Mouse (Mus musculus): ENCODE data around the gene Ppp1r35. TPM values are rescaled to one million over a fixed set of nuclear protein-coding genes. Genes with fewer than 3 reads are reported as not detected.

The Ppp1r35 gene
- polyA plus RNA-seq, 1 experiment from 2014 or later, result 17.2 TPM

GRCm38 (mm10) chr5:137788171-137788570 lies 9.5 kb downstream of the Ppp1r35 start:
- peak overlapping the region; percentile 54; the same call in 1 of the 2 replicates for H3K4me2 ChIP-seq (replicated peaks; ENCODE audit: low read depth)
- no peaks in the 10 kb centered on the region for H3K9me3 ChIP-seq (ENCODE audit: control insufficient read depth, low read length)
- H3K4me3 ChIP-seq (ENCODE audit: low read depth, low read length), result peak overlapping the region; percentile 40; the same call in 1 of the 2 replicates
- H3K36me3 ChIP-seq (ENCODE audit: control insufficient read depth, insufficient read depth, low read length), result peaks cover under 1% of the 10 kb centered on the region; the same call in 1 of the 2 replicates
- no peaks in the 10 kb centered on the region for H3K27me3 ChIP-seq (ENCODE audit: control insufficient read depth, insufficient read depth, low read length)
- no peak for DNase-seq (ENCODE audit: low spot score)
- peaks cover 10% of the 10 kb centered on the region; the same call in 1 of the 2 replicates for H3K4me1 ChIP-seq (replicated peaks; ENCODE audit: control insufficient read depth, insufficient read depth)
- 72% methylated on average over 24 of the region's 24 CpGs for WGBS
- H3K27ac ChIP-seq (replicated peaks), result no peak overlapping the region
- no peak overlapping the region for H3K9ac ChIP-seq (ENCODE audit: low read length)
- TF ChIP-seq CTCF (IDR thresholded peaks at IDR 0.05; ENCODE audit: low read depth) (no peak), EP300 (optimal IDR thresholded peaks at IDR 0.05) (no peak)
- no peak for ATAC-seq (ENCODE audit: low FRiP score, low TSS enrichment)

GRCm38 (mm10) chr5:137788946-137789531 lies 10.4 kb downstream of the Ppp1r35 start:
- H3K9me3 ChIP-seq (ENCODE audit: control insufficient read depth, low read length), result no peaks in the 10 kb centered on the region
- no peak overlapping the region for H3K9ac ChIP-seq (ENCODE audit: low read length)
- DNase-seq (ENCODE audit: low spot score) (no peak), ATAC-seq (ENCODE audit: low FRiP score, low TSS enrichment) (no peak)
- H3K4me2 ChIP-seq (replicated peaks; ENCODE audit: low read depth), result no peak overlapping the region
- H3K4me3 ChIP-seq (ENCODE audit: low read depth, low read length), result no peak overlapping the region
- no peaks in the 10 kb centered on the region for H3K27me3 ChIP-seq (ENCODE audit: control insufficient read depth, insufficient read depth, low read length)
- WGBS, result 98% methylated on average over 2 of the region's 2 CpGs
- H3K4me1 ChIP-seq (replicated peaks; ENCODE audit: control insufficient read depth, insufficient read depth), result peaks cover 8% of the 10 kb centered on the region; the same call in 1 of the 2 replicates
- H3K27ac ChIP-seq (replicated peaks), result no peak overlapping the region
- TF ChIP-seq CTCF (IDR thresholded peaks at IDR 0.05; ENCODE audit: low read depth) (0 out of 2 replicates have a peak, but pooled peaks have one; percentile 8), EP300 (optimal IDR thresholded peaks at IDR 0.05) (no peak)
- no peaks in the 10 kb centered on the region; the same call in 1 of the 2 replicates for H3K36me3 ChIP-seq (ENCODE audit: control insufficient read depth, insufficient read depth, low read length)

- no peak overlapping the region for H3K4me3 ChIP-seq (ENCODE audit: low read depth, low read length)
- H3K9ac ChIP-seq (ENCODE audit: low read length), result no peak overlapping the region
- no peak for ATAC-seq (ENCODE audit: low FRiP score, low TSS enrichment)
- no peaks in the 10 kb centered on the region for H3K9me3 ChIP-seq (ENCODE audit: control insufficient read depth, low read length)
- H3K4me1 ChIP-seq (replicated peaks; ENCODE audit: control insufficient read depth, insufficient read depth), result no peaks in the 10 kb centered on the region
- TF ChIP-seq EP300 (optimal IDR thresholded peaks at IDR 0.05) (no peak), CTCF (IDR thresholded peaks at IDR 0.05; ENCODE audit: low read depth) (peak; percentile 61)
- no peak overlapping the region for H3K27ac ChIP-seq (replicated peaks)
- no peaks in the 10 kb centered on the region for H3K27me3 ChIP-seq (ENCODE audit: control insufficient read depth, insufficient read depth, low read length)
- H3K36me3 ChIP-seq (ENCODE audit: control insufficient read depth, insufficient read depth, low read length), result no peaks in the 10 kb centered on the region
- H3K4me2 ChIP-seq (replicated peaks; ENCODE audit: low read depth), result no peak overlapping the region
- DNase-seq (ENCODE audit: low spot score), result no peak
These were observed 12.9 kb downstream of the Ppp1r35 start for GRCm38 (mm10) chr5:137791553-137791952.

GRCm38 (mm10) chr5:137796606-137797005 lies 18.0 kb downstream of the Ppp1r35 start:
- Histone ChIP-seq H3K4me2 (replicated peaks; ENCODE audit: low read depth) (no peak overlapping the region), H3K9me3 (ENCODE audit: control insufficient read depth, low read length) (no peaks in the 10 kb centered on the region), H3K9ac (ENCODE audit: low read length) (no peak overlapping the region), H3K27ac (replicated peaks) (no peak overlapping the region), H3K4me1 (replicated peaks; ENCODE audit: control insufficient read depth, insufficient read depth) (no peaks in the 10 kb centered on the region), H3K27me3 (ENCODE audit: control insufficient read depth, insufficient read depth, low read length) (no peaks in the 10 kb centered on the region), H3K36me3 (ENCODE audit: control insufficient read depth, insufficient read depth, low read length) (no peaks in the 10 kb centered on the region), H3K4me3 (ENCODE audit: low read depth, low read length) (no peak overlapping the region)
- DNase-seq (ENCODE audit: low spot score), result no peak
- WGBS, result 65% methylated on average over 3 of the region's 3 CpGs
- no peak for ATAC-seq (ENCODE audit: low FRiP score, low TSS enrichment)
- TF ChIP-seq EP300 (optimal IDR thresholded peaks at IDR 0.05), result no peak
- no peak for TF ChIP-seq CTCF (IDR thresholded peaks at IDR 0.05; ENCODE audit: low read depth)

GRCm38 (mm10) chr5:137800917-137801316 lies 22.3 kb downstream of the Ppp1r35 start:
- H3K4me1 ChIP-seq (replicated peaks; ENCODE audit: control insufficient read depth, insufficient read depth), result no peaks in the 10 kb centered on the region
- DNase-seq (ENCODE audit: low spot score) (no peak), ATAC-seq (ENCODE audit: low FRiP score, low TSS enrichment) (no peak)
- H3K4me3 ChIP-seq (ENCODE audit: low read depth, low read length), result no peak overlapping the region
- H3K27ac ChIP-seq (replicated peaks), result no peak overlapping the region
- H3K9me3 ChIP-seq (ENCODE audit: control insufficient read depth, low read length), result no peaks in the 10 kb centered on the region
- H3K36me3 ChIP-seq (ENCODE audit: control insufficient read depth, insufficient read depth, low read length), result no peaks in the 10 kb centered on the region
- WGBS, result 82% methylated on average over 3 of the region's 3 CpGs
- H3K27me3 ChIP-seq (ENCODE audit: control insufficient read depth, insufficient read depth, low read length), result no peaks in the 10 kb centered on the region
- TF ChIP-seq EP300 (optimal IDR thresholded peaks at IDR 0.05), result no peak
- TF ChIP-seq CTCF (IDR thresholded peaks at IDR 0.05; ENCODE audit: low read depth), result no peak
- no peak overlapping the region for H3K4me2 ChIP-seq (replicated peaks; ENCODE audit: low read depth)
- no peak overlapping the region for H3K9ac ChIP-seq (ENCODE audit: low read length)

- Histone ChIP-seq H3K27me3 (ENCODE audit: control insufficient read depth, insufficient read depth, low read length) (no peaks in the 10 kb centered on the region), H3K4me2 (replicated peaks; ENCODE audit: low read depth) (no peak overlapping the region), H3K4me1 (replicated peaks; ENCODE audit: control insufficient read depth, insufficient read depth) (no peaks in the 10 kb centered on the region), H3K9ac (ENCODE audit: low read length) (no peak overlapping the region), H3K9me3 (ENCODE audit: control insufficient read depth, low read length) (no peaks in the 10 kb centered on the region), H3K36me3 (ENCODE audit: control insufficient read depth, insufficient read depth, low read length) (no peaks in the 10 kb centered on the region), H3K4me3 (ENCODE audit: low read depth, low read length) (no peak overlapping the region), H3K27ac (replicated peaks) (no peak overlapping the region)
- 87% methylated on average over 1 of the region's 1 CpGs for WGBS
- ATAC-seq (ENCODE audit: low FRiP score, low TSS enrichment) (no peak), DNase-seq (ENCODE audit: low spot score) (no peak)
- no peak for TF ChIP-seq EP300 (optimal IDR thresholded peaks at IDR 0.05)
- TF ChIP-seq CTCF (IDR thresholded peaks at IDR 0.05; ENCODE audit: low read depth), result no peak
These were observed 27.5 kb downstream of the Ppp1r35 start for GRCm38 (mm10) chr5:137806158-137806557.
